Mouse (Mus musculus) monocyte, adult 59 days (primary cell): ENCODE results near the gene Bmp6. TPM values are rescaled to one million over a fixed set of nuclear protein-coding genes. Genes with fewer than 3 reads are reported as not detected.

Source experiments
- total RNA-seq, 2 experiments: library from RNA; stranded (reverse); gene quantifications; one replicate each; pipeline ENCODE4 v1.2.4; 2023

The Bmp6 gene
- total RNA-seq: not detected

GRCm38 (mm10) chr13:38344713-38345430 is at the start of gene Bmp6:
Gene Bmp6 (plus strand): TSS chr13:38345107.

GRCm38 (mm10) chr13:38528687-38529294 is 183.9 kb downstream of the Bmp6 start, which contains the start of gene Txndc5:
Gene Txndc5 (minus strand): TSS chr13:38528824.

Other genes with a start within 250 kb of the Bmp6 start
- not detected for gene Dsp, start 193.8 kb upstream of the Bmp6 start, total RNA-seq
- gene Snrnp48, start 140.2 kb upstream of the Bmp6 start, total RNA-seq: 10 to 100 TPM; 28.8 to 35.6 TPM
- gene Txndc5, start 183.7 kb downstream of the Bmp6 start, total RNA-seq: 10 to 100 TPM; 64.5 to 65.8 TPM